Mouse (Mus musculus): Measurements from ENCODE around the gene Atp13a4. TPM values are rescaled to one million over a fixed set of nuclear protein-coding genes. Genes with fewer than 3 reads are reported as not detected.

Atp13a4 gene
- polyA plus RNA-seq (2017; shearing (Covaris generic)): under 1 TPM in 1 of 2 experiments, not detected in 1; 0.33 TPM

DNA sequence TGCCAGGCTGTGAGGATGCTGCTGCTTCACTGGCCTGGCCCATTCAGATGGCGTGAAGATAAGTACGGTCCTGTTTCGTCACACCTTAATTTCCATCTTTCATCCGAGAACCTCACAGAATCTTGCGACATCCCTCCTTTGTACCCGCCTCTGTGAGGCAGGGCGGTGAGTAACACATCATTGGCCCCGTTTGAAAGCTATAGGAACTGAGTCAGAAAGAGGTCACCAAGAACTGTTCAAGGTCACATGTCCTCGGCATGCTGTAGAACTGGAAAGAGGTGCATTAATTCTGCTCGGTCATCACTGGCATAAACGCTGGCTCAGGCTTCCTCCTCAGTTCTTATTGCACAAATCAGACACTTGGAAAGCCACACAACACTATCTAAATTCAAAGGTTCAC is at the start of gene Atp13a4:
Gene Atp13a4, minus strand, starts transcription at position 36 of the 400 bp plus-strand sequence.

DNA sequence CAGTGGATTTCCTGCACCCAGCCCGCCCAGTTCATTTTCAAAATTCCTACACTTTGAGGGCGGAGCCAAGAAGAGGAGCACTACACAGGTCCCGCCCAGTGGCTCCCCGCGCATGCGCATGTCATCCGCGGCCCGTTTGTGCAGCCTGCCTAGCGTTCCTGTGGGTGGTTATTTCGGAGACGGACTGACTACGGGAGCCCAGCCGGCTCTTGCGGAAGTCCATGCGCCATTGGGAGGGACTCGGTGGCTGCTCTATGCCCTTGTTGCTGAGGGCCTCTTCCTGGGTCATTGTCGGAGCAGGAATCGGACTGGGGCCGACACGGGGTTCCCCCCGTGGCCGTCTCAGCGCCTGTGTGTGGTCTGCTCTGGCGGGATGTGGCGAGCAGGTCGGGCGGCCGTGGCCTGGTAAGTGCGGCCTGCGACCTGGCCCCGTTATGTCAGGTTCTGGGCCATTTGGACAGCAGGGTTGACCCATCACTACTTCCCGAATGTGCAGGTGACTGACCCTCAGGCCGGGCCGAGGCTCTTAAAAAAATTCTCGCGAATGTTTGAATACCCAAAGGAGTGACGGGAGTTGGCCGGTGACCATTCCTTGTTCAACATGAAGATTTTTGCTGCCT is 34.6 kb upstream of the Atp13a4 start, which contains the start of gene Opa1:
Gene Opa1, plus strand, starts transcription at position 168 of the 620 bp plus-strand sequence.

GRCm38 (mm10) chr16:29378458-29378857 is 166.2 kb downstream of the Atp13a4 start, which contains the start of gene Atp13a5:
Gene Atp13a5 (minus strand): TSS chr16:29378732.

Other genes starting within 250 kb of the Atp13a4 start
- not detected for gene Atp13a5, start 166.1 kb downstream of the Atp13a4 start, polyA plus RNA-seq (2017; shearing (Covaris generic))
- gene Opa1, start 34.5 kb upstream of the Atp13a4 start, polyA plus RNA-seq (2017; shearing (Covaris generic)): 10 to 100 TPM; 32.3 to 37.2 TPM